Mouse (Mus musculus): Measurements from ENCODE around the gene Tacc2.

DNA sequence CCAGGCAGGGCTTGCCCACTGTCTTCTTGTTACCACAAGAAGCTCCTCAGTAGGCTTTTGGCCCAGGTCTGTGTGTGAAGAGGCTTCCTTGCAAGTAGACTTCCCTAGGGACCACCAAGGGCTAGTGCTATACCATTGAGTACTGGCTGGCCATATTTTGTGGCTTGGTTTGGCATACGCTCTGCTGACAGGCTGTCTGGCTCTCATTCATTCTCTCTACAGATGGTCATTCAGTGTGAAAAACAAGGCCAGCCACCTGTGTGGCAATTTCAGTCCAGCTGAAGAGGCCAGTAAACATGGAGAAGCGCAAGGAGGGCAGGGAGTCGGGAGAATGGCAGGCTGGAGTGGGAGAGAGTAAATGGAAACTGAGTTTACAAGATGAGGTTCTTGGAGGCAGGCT, 138.2 kb downstream of the Tacc2 start:
- TF ChIP-seq POLR2A (IDR thresholded peaks at IDR 0.05; ENCODE audit: low read depth, low read length) (no peak), CTCF (IDR thresholded peaks at IDR 0.05; ENCODE audit: borderline replicate concordance, insufficient read depth, low read length) (no peak)

Data from embryonic fibroblast, embryonic 13.5 days (primary cell).